Mouse (Mus musculus) kidney, embryonic 16.5 days (tissue): Measurements from ENCODE around the gene Ints14. TPM values are rescaled to one million over a fixed set of nuclear protein-coding genes. Genes with fewer than 3 reads are reported as not detected.

Experiments used
- ATAC-seq: fragments of 200-750 bp; cut with Nextera tagmentation; 2 replicates; pipeline ENCODE4 v1.8.0; 2017; ENCODE audit warnings: moderate TSS enrichment; ENCODE audit not compliant: low FRiP score, low TSS enrichment
- H3K27ac ChIP-seq: fragments of 300-500 bp; sonication (generic); 2 replicates; pipeline ENCODE4 v1.5.1; 2014; ENCODE audit warnings: low read length
- H3K27me3 ChIP-seq: fragments of 300-500 bp; sonication (generic); 2 replicates; pipeline ENCODE4 v1.6.1; 2014; ENCODE audit warnings: low read length, control low read depth, mixed read lengths; ENCODE audit not compliant: insufficient read depth
- H3K36me3 ChIP-seq: fragments of 300-500 bp; sonication (generic); 2 replicates; pipeline ENCODE4 v1.6.1; 2014; ENCODE audit warnings: low read length, control low read depth, mixed read lengths; ENCODE audit not compliant: insufficient read depth
- H3K4me1 ChIP-seq: fragments of 300-500 bp; sonication (generic); 2 replicates; pipeline ENCODE4 v1.6.1; 2014; ENCODE audit warnings: low read length, control low read depth, mixed read lengths; ENCODE audit not compliant: insufficient read depth
- H3K4me2 ChIP-seq: fragments of 300-500 bp; sonication (generic); replicated peaks from 2 replicates; pipeline ENCODE4 v1.6.1; 2014; ENCODE audit warnings: low read depth, low read length
- H3K4me3 ChIP-seq: fragments of 300-500 bp; sonication (generic); 2 replicates; pipeline ENCODE4 v1.5.1; 2014; ENCODE audit warnings: mild to moderate bottlenecking, low read length
- H3K9ac ChIP-seq: fragments of 300-500 bp; sonication (generic); replicated peaks from 2 replicates; pipeline ENCODE4 v1.6.1; 2014; ENCODE audit warnings: low read length
- H3K9me3 ChIP-seq: fragments of 300-500 bp; sonication (generic); 2 replicates; pipeline ENCODE4 v1.6.1; 2016; ENCODE audit warnings: low read length, control low read depth
- WGBS: fragments of 180-500 bp; shearing (Covaris S2); extraction: QIAGEN DNeasy Blood & Tissue Kit; methylation state at CpG from one replicate; pipeline ENCODE4 v1.1.7; 2014; 5-methylcytosine and 5-hydroxymethylcytosine counted together
- polyA plus RNA-seq: library from polyadenylated mRNA; unstranded; fragments of >200 nt; fragmentation: Nextera tagmentation; extraction: Ambion mirVana; gene quantifications from 2 replicates; pipeline ENCODE4 v1.2.1, GENCODE M21; 2015

Ints14 gene
- polyA plus RNA-seq, 1 experiment from 2014 or later = 66.8 TPM

DNA sequence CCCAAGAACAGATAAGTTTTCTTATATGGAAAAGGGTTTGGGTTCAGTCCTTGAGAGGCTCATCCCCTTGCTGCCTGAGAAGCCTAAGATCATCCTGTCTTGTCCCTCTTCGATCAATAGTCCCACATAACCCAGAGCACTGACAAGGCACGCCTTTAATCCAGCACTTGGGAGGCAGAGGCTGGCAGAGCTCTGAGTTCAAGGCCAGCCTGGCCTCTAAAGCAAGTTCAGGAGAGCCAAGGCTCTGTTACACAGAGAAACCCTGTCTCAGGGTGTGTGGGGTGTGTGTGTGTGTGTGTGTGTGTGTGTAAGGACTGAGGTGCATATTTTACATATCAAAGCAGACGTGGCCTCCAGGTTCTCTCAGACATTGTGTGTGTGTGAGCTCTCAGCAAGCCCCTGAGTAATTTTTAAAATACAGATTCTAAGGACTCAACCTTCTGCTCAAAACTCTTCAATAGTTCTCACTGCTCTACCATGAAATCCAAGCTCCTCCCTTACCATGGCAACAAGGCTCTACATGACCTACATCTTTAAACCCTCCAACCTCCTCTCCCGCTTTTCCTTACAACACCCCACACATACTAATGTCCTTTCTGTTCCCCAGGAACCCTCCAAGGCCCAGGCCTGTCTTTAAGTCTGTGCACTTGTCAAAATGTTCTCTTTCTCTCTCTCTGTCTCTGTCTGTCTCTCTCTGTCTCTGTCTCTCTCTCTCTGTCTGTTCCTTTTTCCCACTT, 55.7 kb downstream of the Ints14 start:
- H3K4me2 ChIP-seq = no peak overlapping the region
- no peak overlapping the region for H3K4me3 ChIP-seq
- H3K9me3 ChIP-seq = no peaks in the 10 kb centered on the region
- ATAC-seq = no peak
- H3K36me3 ChIP-seq = no peaks in the 10 kb centered on the region
- H3K9ac ChIP-seq = no peak overlapping the region
- no peak overlapping the region; the same call in 1 of the 2 replicates for H3K27ac ChIP-seq
- H3K4me1 ChIP-seq = peaks cover 21% of the 10 kb centered on the region; the same call in 1 of the 2 replicates
- WGBS = 77% methylated on average over 4 of the region's 4 CpGs
- no peaks in the 10 kb centered on the region for H3K27me3 ChIP-seq

DNA sequence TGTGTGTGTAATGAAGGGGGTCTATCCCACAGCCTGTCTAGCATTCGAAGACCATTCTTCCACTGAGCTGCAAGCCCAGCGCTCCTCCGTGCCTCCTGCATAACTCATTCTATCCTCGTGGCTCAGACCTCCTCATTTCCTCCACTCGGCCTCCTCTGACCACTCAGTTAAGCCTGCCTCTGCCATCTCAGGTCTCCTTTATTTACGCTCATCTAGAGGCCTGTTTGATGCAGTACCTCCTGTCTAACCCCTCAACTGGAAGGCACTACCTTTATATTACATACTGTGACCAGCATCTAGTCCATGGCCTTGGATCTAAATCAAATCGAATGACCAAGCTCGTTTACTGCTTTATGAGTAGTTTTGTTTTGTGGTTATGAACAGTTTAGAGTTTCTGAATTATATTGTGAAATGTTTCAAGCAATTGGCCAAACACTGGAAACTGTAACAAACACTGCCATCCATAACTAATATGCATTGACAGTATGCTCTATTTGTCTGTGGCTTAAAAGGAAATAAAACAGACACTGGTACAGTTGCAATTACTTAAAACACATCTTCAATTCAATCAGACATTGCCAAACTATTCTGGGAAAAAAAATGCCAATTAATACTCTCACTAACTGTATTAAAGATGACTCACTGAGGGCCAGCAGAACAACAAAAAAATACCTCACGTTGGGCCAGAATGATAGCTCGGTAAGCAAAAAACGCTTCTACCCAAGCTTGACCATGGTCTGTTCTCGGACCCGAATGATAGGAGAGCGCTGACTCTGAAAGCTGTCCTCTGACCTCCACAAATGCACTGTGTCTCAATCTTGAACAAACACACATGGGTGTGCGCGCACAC, 56.5 kb downstream of the Ints14 start:
- WGBS = 75% methylated on average over 16 of the region's 16 CpGs
- H3K9ac ChIP-seq = no peak overlapping the region
- no peaks in the 10 kb centered on the region for H3K27me3 ChIP-seq
- no peaks in the 10 kb centered on the region for H3K36me3 ChIP-seq
- H3K9me3 ChIP-seq = no peaks in the 10 kb centered on the region
- no peak overlapping the region for H3K4me2 ChIP-seq
- no peak overlapping the region for H3K4me3 ChIP-seq
- no peak for ATAC-seq
- H3K4me1 ChIP-seq = peaks cover 25% of the 10 kb centered on the region
- no peak overlapping the region for H3K27ac ChIP-seq

DNA sequence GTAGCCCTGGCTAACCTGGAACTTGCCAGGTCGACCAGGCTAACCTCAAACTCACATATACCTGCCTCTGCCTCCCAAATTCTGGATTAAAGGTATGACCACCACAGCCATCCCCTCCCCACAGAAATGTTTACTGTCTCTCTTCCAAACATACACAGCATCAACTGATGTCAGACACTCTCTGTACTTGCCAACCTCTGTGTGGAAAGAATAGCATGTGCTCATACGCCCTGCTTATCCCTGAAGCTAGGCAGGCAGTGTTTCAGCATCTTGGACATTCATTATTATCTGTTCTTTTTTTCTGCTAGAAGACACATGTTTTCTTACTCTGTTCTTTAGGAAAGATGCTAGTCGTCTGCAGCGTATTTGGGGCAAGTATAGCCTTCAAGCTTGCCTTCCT, 57.2 kb downstream of the Ints14 start:
- Histone ChIP-seq H3K4me1 (peaks cover 27% of the 10 kb centered on the region), H3K9ac (no peak overlapping the region), H3K9me3 (no peaks in the 10 kb centered on the region), H3K27ac (no peak overlapping the region), H3K36me3 (no peaks in the 10 kb centered on the region), H3K4me2 (no peak overlapping the region), H3K4me3 (no peak overlapping the region), H3K27me3 (no peaks in the 10 kb centered on the region)
- WGBS = 82% methylated on average over 4 of the region's 4 CpGs
- no peak for ATAC-seq

DNA sequence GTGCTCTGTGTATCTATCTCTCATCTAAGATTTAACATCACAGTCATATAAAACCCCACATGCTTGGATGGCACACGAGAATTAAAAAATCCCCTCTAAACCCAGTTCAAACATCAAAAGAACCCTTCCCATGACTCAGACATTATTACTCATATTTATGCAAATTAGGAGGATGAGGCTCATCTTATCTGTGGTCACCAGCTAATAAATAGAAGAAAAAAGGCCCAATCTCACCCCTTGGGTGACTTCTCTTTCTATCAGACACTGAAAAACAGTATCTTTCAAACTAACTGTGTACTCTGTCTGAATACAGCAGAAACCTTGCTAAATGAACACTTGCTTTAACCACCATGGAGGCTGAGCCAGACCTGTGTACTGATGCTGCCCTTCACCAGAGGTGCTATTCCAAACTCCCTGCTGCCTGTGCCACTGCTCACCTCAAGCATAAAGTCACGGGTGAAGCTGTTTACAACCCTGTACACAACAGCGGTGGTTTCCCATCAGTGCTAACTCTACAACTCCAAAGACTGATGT, 58.0 kb downstream of the Ints14 start:
- Histone ChIP-seq H3K9me3 (no peaks in the 10 kb centered on the region), H3K27me3 (no peaks in the 10 kb centered on the region), H3K36me3 (no peaks in the 10 kb centered on the region), H3K4me3 (no peak overlapping the region), H3K9ac (no peak overlapping the region), H3K4me1 (peaks cover 27% of the 10 kb centered on the region), H3K4me2 (no peak overlapping the region), H3K27ac (no peak overlapping the region)
- 59% methylated on average over 3 of the region's 3 CpGs for WGBS
- no peak for ATAC-seq

DNA sequence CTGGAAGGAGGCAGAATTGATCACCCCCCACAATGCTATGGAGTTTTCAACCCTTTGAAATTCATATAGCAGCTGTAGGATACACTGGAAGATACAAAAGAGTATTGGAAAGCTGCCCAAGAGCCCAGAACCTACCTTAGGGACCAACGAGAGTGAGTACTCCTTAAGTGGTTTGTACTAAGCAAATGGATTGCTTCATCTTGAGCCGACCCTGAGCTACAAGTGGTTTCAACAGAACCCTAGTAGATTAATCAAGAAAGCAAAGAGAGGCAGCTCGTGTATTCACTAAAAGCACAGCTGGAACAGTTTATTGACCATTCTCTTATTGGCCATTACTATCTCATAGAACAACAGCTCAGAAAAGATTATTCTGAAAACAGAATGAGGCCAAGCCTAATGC, 58.4 kb downstream of the Ints14 start:
- peaks cover 27% of the 10 kb centered on the region for H3K4me1 ChIP-seq
- no peak overlapping the region for H3K4me2 ChIP-seq
- H3K4me3 ChIP-seq = no peak overlapping the region
- no peaks in the 10 kb centered on the region for H3K9me3 ChIP-seq
- no peak overlapping the region for H3K9ac ChIP-seq
- H3K27ac ChIP-seq = no peak overlapping the region
- 65% methylated on average over 3 of the region's 3 CpGs for WGBS
- no peaks in the 10 kb centered on the region for H3K36me3 ChIP-seq
- no peak for ATAC-seq
- no peaks in the 10 kb centered on the region for H3K27me3 ChIP-seq

DNA sequence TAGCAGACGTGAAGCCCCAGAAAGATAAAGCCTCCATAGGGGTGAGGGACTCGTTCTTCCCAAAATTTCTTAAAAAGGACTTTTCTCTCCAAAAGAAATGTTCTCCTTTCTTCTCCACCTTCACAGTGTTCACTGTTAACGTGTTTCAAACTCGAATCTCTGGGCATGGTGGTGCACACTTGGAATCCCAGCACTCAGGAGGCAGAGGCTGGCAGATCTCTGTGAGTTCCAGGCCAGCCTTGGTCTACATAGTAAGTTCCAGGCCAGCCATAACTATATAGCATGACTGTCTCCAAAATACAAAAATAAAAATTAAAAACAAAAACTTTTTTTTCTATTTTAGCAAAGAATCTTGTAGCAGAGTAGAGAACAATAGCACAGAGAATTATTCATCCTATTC, 59.4 kb downstream of the Ints14 start:
- 75% methylated on average over 4 of the region's 4 CpGs for WGBS
- no peak overlapping the region for H3K9ac ChIP-seq
- H3K36me3 ChIP-seq = no peaks in the 10 kb centered on the region
- ATAC-seq = no peak
- no peaks in the 10 kb centered on the region for H3K27me3 ChIP-seq
- H3K4me3 ChIP-seq = no peak overlapping the region
- H3K9me3 ChIP-seq = no peaks in the 10 kb centered on the region
- H3K27ac ChIP-seq = no peak overlapping the region
- H3K4me1 ChIP-seq = peaks cover 27% of the 10 kb centered on the region
- H3K4me2 ChIP-seq = peak overlapping the region; percentile 73; the same call in 1 of the 2 replicates

DNA sequence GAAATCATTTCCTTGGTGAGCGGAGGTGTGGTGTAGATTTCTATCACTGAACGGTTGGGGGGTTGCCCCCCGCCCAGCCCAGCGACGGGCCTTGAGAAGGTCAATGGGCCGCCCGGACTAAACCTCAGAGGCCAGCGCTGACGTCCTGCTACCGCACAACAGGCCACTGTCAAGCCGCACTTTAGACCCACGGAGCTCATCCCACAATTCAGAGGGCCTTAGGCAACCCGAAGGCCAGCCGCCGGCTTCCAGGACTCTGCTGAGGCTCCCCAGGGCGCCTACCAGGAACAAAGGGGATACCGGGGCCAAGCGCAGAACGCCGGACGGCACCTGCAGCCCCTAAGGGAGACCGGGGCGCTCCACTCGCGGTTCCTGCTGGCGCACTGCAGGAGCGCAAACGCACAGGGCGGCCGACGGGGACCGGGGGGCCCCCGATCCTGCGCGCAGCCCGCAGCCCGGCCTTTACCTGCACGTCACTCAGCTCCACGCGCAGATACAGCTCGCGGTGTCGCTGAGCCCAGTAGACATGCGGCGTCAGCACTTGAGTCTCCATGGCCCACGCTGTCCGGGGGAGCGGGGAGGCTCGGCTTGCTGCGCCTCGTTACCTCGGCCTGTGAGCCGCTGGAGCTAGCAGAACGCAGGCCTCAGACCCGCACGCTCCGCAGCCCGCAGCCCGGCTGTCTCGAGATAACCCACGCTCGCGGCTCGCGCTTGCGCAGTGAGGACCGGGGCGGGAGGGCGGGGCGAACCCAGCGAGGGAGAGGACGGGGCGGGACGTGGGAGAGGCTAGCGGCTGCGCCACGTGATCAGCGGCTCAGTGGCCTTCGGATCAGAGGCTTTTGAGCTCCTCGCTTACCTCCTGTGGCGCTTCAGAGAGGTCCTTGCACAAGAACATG, 60.5 kb downstream of the Ints14 start, which contains the start of gene Hacd3:
Hacd3 (minus strand) TSS at position 703 of the 896 bp plus-strand sequence.
- Histone ChIP-seq H3K9me3 (no peaks in the 10 kb centered on the region), H3K27me3 (no peaks in the 10 kb centered on the region), H3K4me2 (peak within 1 kb of the TSS; percentile 73), H3K27ac (peak within 1 kb of the TSS; percentile 72), H3K4me1 (peaks cover 19% of the 10 kb centered on the region), H3K4me3 (peak within 1 kb of the TSS; percentile 94), H3K36me3 (no peaks in the 10 kb centered on the region), H3K9ac (peak within 1 kb of the TSS; percentile 93)
- WGBS = under 1% methylated on average over 80 of the region's 81 CpGs
- peak; percentile 94 for ATAC-seq

DNA sequence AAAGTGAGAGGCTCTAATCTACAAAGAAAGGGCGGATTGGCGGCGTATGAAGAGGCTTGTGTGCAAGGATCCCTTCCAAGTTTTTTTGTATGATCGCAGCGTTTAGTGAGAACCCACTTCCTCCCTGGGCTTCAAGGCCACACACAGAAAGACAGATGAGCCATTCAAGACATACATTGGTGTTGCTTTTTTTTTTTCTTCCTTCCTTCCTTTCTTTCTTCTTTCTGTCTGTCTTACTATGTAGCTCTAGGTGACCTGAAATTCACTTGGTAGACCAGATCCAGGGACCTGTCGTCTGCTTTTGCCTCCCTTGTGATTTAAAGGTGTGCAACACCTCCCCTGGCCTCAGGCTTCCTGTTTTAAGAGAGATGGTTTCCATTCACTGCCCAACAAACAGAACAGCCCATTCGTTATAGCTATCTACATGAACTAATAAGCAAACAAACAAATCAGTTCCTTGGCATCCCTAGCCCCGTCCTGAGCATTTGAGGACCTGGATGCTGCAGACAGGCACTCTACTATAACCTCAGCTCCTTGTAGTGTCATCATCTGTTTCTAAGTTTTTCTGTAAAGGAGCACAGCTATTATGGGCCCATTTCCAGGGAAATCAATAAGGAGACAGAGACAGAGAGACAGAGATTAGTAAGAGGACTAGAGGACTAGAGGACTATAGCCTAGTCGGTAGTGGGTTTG, 61.3 kb downstream of the Ints14 start:
- WGBS = 14% methylated on average over 9 of the region's 9 CpGs
- no peaks in the 10 kb centered on the region for H3K27me3 ChIP-seq
- peak overlapping the region; percentile 93 for H3K9ac ChIP-seq
- H3K4me2 ChIP-seq = peak overlapping the region; percentile 73
- H3K36me3 ChIP-seq = no peaks in the 10 kb centered on the region
- ATAC-seq = peak; percentile 28; the same call in 1 of the 2 replicates
- H3K4me3 ChIP-seq = peak overlapping the region; percentile 94
- H3K27ac ChIP-seq = peak overlapping the region; percentile 72; the same call in 1 of the 2 replicates
- H3K4me1 ChIP-seq = peaks cover 19% of the 10 kb centered on the region
- H3K9me3 ChIP-seq = no peaks in the 10 kb centered on the region
